Mouse (Mus musculus): ENCODE measurements at regions not wholly inside any gene's neighbourhood (a gene's known extent, or its start where the extent isn't known, plus 50 kb on each side); places are given as distances from the start of the nearest gene placed in this dataset.

DNA sequence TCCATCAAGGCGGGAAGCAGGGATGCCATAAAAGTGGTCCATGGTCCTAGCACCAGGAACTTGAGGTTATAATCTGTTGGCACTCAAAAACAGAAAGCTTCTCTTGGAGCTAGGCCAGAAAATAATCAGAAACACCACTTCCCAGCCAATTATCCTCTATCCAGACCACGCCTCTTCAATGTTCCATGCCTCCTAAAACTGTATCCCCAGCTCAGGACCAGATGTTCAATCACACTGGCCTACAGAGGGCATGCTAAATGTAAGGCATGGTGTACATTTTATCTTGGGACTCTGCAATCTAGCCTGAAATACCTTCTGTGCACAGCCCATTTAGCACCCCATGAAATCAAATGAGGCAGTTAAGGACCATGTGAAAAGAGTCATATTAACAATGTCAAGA lies 418.4 kb upstream of the Gm11114 start:
- TF ChIP-seq MAFK (IDR thresholded peaks at IDR 0.05; ENCODE audit: insufficient read depth, low read depth, low read length) (no peak), CHD2 (IDR thresholded peaks at IDR 0.05; ENCODE audit: low read depth, low read length) (no peak)
